Mouse (Mus musculus) A20 (cell line): ENCODE measurements around the gene Ksr2.
A peak's percentile ranks its signal among the peaks of the same experiment; 100 is the strongest.

ENCODE experiments used
- DNase-seq: peaks from one replicate; pipeline ENCODE4 v3.0.0-alpha.2; 2011; ENCODE audit warnings: low read depth, low spot score

Ksr2 gene

GRCm38 (mm10) chr5:117684491-117684890 is 270.7 kb downstream of the Ksr2 start:
- no peak for DNase-seq

GRCm38 (mm10) chr5:117687770-117688352 is 274.1 kb downstream of the Ksr2 start:
- DNase-seq: no peak

GRCm38 (mm10) chr5:117688738-117689137 is 274.9 kb downstream of the Ksr2 start:
- DNase-seq: no peak

DNA sequence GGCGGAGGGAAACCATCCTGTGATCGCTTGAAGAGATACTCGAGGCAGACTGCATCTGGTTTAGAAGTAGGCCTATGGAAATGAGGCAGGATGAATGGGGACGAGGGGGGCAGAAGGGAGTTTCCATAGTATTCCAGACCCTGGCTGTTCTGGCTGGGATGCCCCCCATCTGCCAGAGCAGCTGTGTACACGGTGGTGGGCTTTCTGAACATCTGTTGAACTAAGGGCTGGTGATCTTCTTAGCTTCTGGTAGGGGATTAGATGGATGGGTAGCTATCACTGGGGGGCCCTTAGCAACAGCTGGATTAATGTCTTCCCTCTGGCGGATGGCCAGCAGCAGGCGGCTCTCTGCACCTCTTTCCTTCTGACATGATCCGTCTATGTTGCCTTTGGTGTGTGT is 276.0 kb downstream of the Ksr2 start:
- DNase-seq: no peak

GRCm38 (mm10) chr5:117691271-117691670 is 277.5 kb downstream of the Ksr2 start:
- DNase-seq: no peak

GRCm38 (mm10) chr5:117693557-117693956 is 279.8 kb downstream of the Ksr2 start:
- DNase-seq: peak; percentile 13

GRCm38 (mm10) chr5:117694632-117695031 is 280.8 kb downstream of the Ksr2 start:
- DNase-seq: no peak

DNA sequence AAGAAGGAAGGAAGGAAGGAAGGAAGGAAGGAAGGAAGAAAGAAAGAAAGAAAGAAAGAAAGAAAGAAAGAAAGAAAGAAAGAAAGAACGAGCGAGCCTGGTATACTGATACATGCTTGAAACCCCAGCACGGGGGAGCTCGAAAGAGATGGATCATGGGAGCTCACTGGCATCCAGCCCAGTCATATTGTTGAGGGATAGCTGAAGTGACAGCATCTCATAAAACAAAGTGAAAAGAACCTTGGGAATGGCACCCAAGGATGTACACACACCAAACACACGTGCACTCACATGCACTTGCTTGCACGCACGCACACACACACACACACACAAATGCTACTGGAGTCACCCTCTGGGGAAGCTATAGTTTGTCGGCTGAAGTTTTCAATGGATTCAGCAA is 282.6 kb downstream of the Ksr2 start:
- no peak for DNase-seq

DNA sequence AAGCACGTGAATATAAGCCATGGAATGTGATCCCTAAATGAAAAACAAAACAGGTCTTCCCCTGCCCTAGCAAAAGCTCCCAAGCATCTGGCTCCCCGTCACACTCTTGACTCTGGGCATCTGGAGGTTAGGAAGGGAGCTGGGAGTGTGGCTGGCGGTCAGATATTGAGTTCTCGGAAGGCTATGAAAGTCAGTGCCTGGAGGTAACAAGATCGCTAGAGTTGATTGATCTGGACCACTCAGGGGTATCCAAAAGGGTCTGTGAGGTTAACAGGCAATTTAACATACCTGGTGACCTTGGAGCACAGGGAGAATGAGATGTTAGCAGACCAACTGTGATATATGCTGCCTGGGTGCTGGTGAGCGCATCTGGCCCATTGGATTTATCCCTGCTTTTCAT is 283.8 kb downstream of the Ksr2 start:
- DNase-seq: no peak

DNA sequence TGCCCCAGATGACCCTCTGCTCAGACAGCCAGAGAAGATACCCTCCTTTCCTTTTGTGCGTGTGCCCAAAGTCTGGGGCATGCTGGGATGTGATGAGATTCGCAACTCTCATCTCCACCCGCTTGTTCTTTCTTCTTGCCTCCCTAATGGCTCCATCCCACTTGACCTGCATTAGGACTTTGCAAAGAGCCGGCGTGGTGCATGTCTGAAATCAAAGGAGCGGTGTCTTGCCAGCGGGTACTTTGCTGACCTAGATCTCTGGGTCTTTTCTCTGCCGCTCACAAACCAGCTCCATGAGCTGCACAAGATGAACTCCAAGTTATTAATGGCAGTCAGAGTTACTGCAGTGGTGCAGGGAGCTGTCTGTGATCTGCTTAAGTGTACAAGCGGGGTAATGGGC is 290.6 kb downstream of the Ksr2 start:
- DNase-seq: no peak

DNA sequence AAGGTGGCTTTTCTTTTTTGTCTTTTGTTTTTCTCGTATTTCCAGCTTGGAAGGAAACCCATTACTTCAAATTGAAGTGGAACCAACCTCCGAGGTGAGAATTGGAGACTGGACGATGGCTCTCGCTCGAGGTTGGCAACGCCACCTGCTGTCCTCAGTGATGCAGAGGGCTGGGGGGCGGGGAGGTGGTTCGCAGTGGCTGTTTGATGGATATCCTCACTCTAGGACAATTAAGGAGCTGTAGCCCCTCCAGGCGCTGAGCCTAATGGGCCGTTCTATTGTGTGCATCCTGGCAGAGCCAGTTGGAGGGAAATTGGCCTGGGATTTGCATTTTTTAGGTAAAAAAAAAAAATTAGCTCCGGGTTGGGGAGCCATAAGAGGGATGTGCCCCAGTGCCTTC is 292.8 kb downstream of the Ksr2 start:
- DNase-seq: no peak

- DNase-seq: no peak
These were observed 295.5 kb downstream of the Ksr2 start for GRCm38 (mm10) chr5:117709306-117709705.

DNA sequence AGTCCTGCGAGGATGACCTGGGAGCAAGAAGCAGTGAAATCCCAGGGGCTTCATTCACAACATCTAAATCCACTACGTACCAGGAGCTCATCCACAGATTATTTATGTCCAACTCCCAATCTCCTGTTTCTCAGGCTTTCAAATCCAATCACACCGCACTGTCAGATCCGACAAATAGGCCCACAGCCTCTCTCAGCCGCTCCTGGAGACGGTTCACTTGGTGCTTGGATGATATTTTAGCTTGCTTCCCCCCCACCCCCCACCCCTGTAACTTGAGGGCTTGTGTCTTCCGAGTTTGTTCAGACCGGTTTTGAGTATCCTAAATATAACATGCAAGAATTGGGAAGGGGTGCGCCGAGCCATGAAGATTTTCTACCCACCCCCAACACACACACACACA is 297.8 kb downstream of the Ksr2 start:
- DNase-seq: no peak

- DNase-seq: no peak
These were observed 298.4 kb downstream of the Ksr2 start for GRCm38 (mm10) chr5:117712207-117712606.

GRCm38 (mm10) chr5:117717120-117717519 is 303.3 kb downstream of the Ksr2 start:
- DNase-seq: no peak

DNA sequence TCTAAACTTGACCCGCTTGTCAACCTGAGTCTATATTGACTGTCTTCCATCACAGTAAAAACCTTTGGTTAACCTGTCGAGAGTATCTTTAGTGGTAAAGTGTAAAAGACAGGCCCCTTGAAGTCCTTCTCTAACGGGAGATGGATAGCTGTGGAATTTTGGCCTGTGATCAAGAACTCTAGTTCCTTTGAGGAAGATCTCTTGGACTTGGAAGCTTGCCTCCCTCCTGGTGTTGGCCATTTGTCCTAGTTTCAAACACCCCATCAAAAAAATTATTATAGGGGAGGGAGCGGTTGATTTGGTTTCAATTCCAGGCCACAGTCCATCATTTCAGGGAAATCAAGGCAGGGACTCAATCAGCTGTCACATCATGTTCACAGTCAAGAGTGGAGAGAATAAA is 309.5 kb downstream of the Ksr2 start:
- DNase-seq: no peak

GRCm38 (mm10) chr5:117726548-117726947 is 312.7 kb downstream of the Ksr2 start:
- DNase-seq: no peak

- no peak for DNase-seq
These were observed 313.3 kb downstream of the Ksr2 start for GRCm38 (mm10) chr5:117727138-117727537.

GRCm38 (mm10) chr5:117731311-117731710 is 317.5 kb downstream of the Ksr2 start:
- DNase-seq: no peak

- no peak for DNase-seq
These were observed 330.9 kb downstream of the Ksr2 start for GRCm38 (mm10) chr5:117744654-117745178.

DNA sequence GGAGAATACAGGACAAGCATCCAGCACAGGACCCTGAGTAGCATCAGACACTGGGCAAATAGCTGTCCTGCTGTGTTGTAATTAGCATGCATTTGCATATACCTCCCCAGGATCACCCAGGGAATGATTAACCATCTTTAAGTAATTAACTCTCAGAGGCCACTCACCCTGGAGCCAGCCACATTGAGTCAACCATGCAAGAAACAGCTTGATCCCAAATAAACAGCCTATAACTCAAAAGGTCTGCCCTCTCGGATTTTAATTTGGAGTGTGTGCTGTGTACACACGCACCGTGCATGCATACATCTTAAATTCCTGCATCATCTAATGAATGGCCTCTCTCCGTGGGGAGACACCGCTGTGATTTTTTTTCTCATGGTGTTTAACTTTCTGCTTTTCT is 335.6 kb downstream of the Ksr2 start:
- no peak for DNase-seq

GRCm38 (mm10) chr5:117757696-117758482 is 344.1 kb downstream of the Ksr2 start:
- no peak for DNase-seq

- peak; percentile 46 for DNase-seq
These were observed 347.5 kb downstream of the Ksr2 start for GRCm38 (mm10) chr5:117761181-117761832.
